Mouse (Mus musculus) megakaryocyte, embryonic 14.5 days (primary cell): ENCODE results near the gene Azgp1.
"Not testable (repeated sequence)": the region's sequence is repeated elsewhere in the genome, so short reads cannot be mapped to it uniquely, and the experiment has no call there.

Source experiments
- FLI1 ChIP-seq: IDR thresholded peaks from 2 replicates; pipeline ENCODE4 v1.6.1; 2012; ENCODE audit warnings: low read length, inconsistent platforms, mixed read lengths
- GATA1 ChIP-seq: IDR thresholded peaks from 3 replicates; pipeline ENCODE4 v1.6.1; 2012; ENCODE audit warnings: mixed read lengths, low read length, inconsistent platforms, borderline replicate concordance

DNA sequence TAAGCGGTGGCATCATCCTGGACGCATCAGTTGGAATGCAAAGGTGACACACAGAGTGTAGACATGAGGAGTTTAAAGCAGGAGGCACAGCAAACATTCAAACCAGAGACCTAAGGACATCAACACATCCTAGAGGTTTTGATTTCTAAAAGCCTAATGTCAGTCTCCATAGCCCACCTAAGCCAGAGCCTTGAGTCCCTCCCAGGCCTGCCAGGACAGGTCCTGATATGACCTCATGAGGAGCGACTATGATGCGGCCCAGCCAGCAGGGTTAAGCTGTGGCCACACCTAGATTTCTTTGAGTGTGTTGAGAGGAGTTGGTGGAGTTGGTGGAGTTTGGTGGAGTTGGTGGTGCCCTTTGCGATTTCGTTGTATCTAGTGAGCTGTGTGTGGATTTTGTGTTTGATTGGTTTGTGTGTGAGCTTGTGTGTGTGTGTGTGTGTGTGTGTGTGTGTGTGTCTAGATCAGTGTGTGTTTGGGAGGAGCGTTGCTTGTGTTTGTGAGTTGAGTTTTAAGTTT lies 39.7 kb downstream of the Azgp1 start, which contains the start of the genes Smok3a and Smok3b:
- TF ChIP-seq GATA1, FLI1: not testable (repeated sequence)
